Mouse (Mus musculus) MEL (cell line): Measurements from ENCODE around the gene Pla2g4c.

Source experiments
- CHD2 ChIP-seq: IDR thresholded peaks from 2 replicates; pipeline ENCODE4 v1.6.1; 2011; ENCODE audit warnings: low read length, improper control_type of control experiment
- CTCF ChIP-seq, 3 experiments: IDR thresholded peaks in 2 of 3; conservative IDR thresholded peaks in 1 of 3; 2 replicates each; pipeline ENCODE4 v1.5.1; 2011 to 2012; ENCODE audit warnings: low read length in 3 of 3, low read depth in 2 of 3, mild to moderate bottlenecking in 2 of 3, improper control_type of control experiment in 1 of 3, inconsistent platforms in 1 of 3, mixed read lengths in 1 of 3, moderate library complexity in 1 of 3; ENCODE audit not compliant: control insufficient read depth in 1 of 3, insufficient read depth in 1 of 3, poor library complexity in 1 of 3, severe bottlenecking in 1 of 3
- EP300 ChIP-seq, 2 experiments: IDR thresholded peaks; 2 replicates each; pipeline ENCODE4 v1.6.1; 2011; ENCODE audit warnings: improper control_type of control experiment in 2 of 2, low read length in 2 of 2, low read depth in 1 of 2, mild to moderate bottlenecking in 1 of 2
- GABPA ChIP-seq: IDR thresholded peaks from 2 replicates; pipeline ENCODE4 v1.6.1; 2012; ENCODE audit warnings: low read depth, mild to moderate bottlenecking, inconsistent platforms, low read length, improper control_type of control experiment, moderate library complexity
- KAT2A ChIP-seq: conservative IDR thresholded peaks from 2 replicates; pipeline ENCODE4 v1.6.1; 2012; ENCODE audit warnings: low read depth, low read length, improper control_type of control experiment, inconsistent platforms
- MAFK ChIP-seq: IDR thresholded peaks from 2 replicates; pipeline ENCODE4 v1.6.1; 2011; ENCODE audit warnings: low read depth, mild to moderate bottlenecking, low read length, improper control_type of control experiment, borderline replicate concordance
- MAX ChIP-seq: IDR thresholded peaks from 2 replicates; pipeline ENCODE4 v1.6.1; 2011; ENCODE audit warnings: low read length, improper control_type of control experiment
- MAZ ChIP-seq: IDR thresholded peaks from 2 replicates; pipeline ENCODE4 v1.6.1; 2012; ENCODE audit warnings: low read depth, mild to moderate bottlenecking, inconsistent platforms, low read length, improper control_type of control experiment
- MYC ChIP-seq: IDR thresholded peaks from 2 replicates; pipeline ENCODE4 v1.6.1; 2011; ENCODE audit warnings: low read depth, mild to moderate bottlenecking, low read length, improper control_type of control experiment, moderate library complexity
- NELFE ChIP-seq: IDR thresholded peaks from 2 replicates; pipeline ENCODE4 v1.6.1; 2011; ENCODE audit warnings: low read depth, low read length, improper control_type of control experiment
- POLR2A ChIP-seq, 2 experiments: IDR thresholded peaks; 2 replicates each; pipeline ENCODE4 v1.6.1; 2011 to 2012; ENCODE audit warnings: low read length in 2 of 2, mild to moderate bottlenecking in 2 of 2, control low read depth in 1 of 2, improper control_type of control experiment in 1 of 2, low read depth in 1 of 2, moderate library complexity in 1 of 2; ENCODE audit not compliant: control insufficient read depth in 1 of 2, insufficient read depth in 1 of 2, poor library complexity in 1 of 2
- TBP ChIP-seq: IDR thresholded peaks from 2 replicates; pipeline ENCODE4 v1.8.0; 2011; ENCODE audit warnings: low read depth, low read length, improper control_type of control experiment
- ZC3H11A ChIP-seq: IDR thresholded peaks from 2 replicates; pipeline ENCODE4 v1.6.1; 2012; ENCODE audit warnings: low read depth, mild to moderate bottlenecking, inconsistent platforms, low read length, improper control_type of control experiment

DNA sequence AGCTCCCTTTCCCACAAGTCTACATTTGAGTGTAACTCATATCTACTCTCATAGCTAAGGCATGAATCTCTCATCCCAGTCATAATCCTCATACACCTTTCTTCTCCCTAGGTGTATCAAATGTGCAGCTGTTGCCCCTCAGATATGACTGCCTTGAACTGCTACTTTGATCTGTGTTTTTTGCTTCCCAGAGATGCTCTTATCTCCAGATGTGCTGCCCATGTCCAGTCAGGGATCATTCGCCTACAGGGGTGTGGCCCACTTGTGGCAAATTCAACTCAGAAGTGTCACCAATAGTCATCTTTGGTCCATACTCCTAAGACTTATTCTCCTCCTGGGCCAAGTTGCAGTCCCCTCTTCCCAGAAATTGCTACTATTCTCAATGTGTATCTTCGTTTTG lies 46.6 kb upstream of the Pla2g4c start:
- no peak for TF ChIP-seq CHD2
- TF ChIP-seq MAZ = no peak
- no peak for TF ChIP-seq POLR2A (IDR thresholded peaks at IDR 0.05; ENCODE audit: control insufficient read depth in 1 of 2, insufficient read depth in 1 of 2, low read depth in 1 of 2, low read length in 2 of 2, poor library complexity in 1 of 2)
- TF ChIP-seq CTCF (IDR thresholded peaks at IDR 0.05 in 2 of 3, conservative IDR thresholded peaks at IDR 0.05 in 1 of 3; ENCODE audit: control insufficient read depth in 1 of 3, insufficient read depth in 1 of 3, low read depth in 2 of 3, low read length in 3 of 3, poor library complexity in 1 of 3, severe bottlenecking in 1 of 3) = no peak
- TF ChIP-seq MAFK = no peak
- TF ChIP-seq NELFE = no peak
- no peak for TF ChIP-seq KAT2A
- TF ChIP-seq MAX = no peak
- no peak for TF ChIP-seq TBP
- no peak for TF ChIP-seq EP300 (IDR thresholded peaks at IDR 0.05; ENCODE audit: low read depth in 1 of 2, low read length in 2 of 2)
- no peak for TF ChIP-seq ZC3H11A
- no peak for TF ChIP-seq MYC
- no peak for TF ChIP-seq GABPA
